Mouse (Mus musculus): ENCODE data around the gene Grhl3. TPM values are rescaled to one million over a fixed set of nuclear protein-coding genes. Genes with fewer than 3 reads are reported as not detected.

Gene Grhl3
- total and polyA plus RNA-seq, 3 experiments = not detected

- TF ChIP-seq PAX5 (IDR thresholded peaks at IDR 0.05; ENCODE audit: low read length) (no peak), TCF12 (IDR thresholded peaks at IDR 0.05; ENCODE audit: low read depth, low read length) (0 out of 2 replicates have a peak, but pooled peaks have one; percentile 5)
- dilution Hi-C loops (cut with MboI; ENCODE audit: extremely low pct_ligation_motif_present, extremely low pct_unique_long_range_greater_than_20kb, low sequenced_read_pairs) = no loop called here
- Histone ChIP-seq H3K27me3 (replicated peaks) (no peaks in the 10 kb centered on the region), H3K27ac (ENCODE audit: insufficient read depth, low read depth) (no peak overlapping the region), H3K9ac (ENCODE audit: insufficient read depth, low read depth) (peak overlapping the region; percentile 51; the same call in 1 of the 2 replicates), H3K9me3 (replicated peaks; ENCODE audit: low read length) (no peaks in the 10 kb centered on the region), H3K36me3 (replicated peaks in 1 of 2; ENCODE audit: control insufficient read depth in 1 of 2, insufficient read depth in 1 of 2, low read length in 1 of 2) (peaks cover 18 to 37% of the 10 kb centered on the region in 2 experiments), H3K4me1 (ENCODE audit: control insufficient read depth in 1 of 2, insufficient read depth in 2 of 2) (peaks cover 8 to 18% of the 10 kb centered on the region in 2 experiments), H3K4me3 (replicated peaks in 1 of 3; ENCODE audit: low read depth in 2 of 3, low read length in 2 of 3, poor library complexity in 1 of 3) (peak overlapping the region; percentile 71 to 98 (median 87)), H3K4me2 (ENCODE audit: insufficient read depth, low read depth, poor library complexity, severe bottlenecking) (peak overlapping the region; percentile 81), H3K79me2 (replicated peaks; ENCODE audit: control insufficient read depth, extremely low read depth, insufficient read depth, poor library complexity, severe bottlenecking) (no peaks in the 10 kb centered on the region)
- in situ Hi-C loops (cut with MboI; ENCODE audit: low pct_ligation_motif_present, low pct_unique_long_range_greater_than_20kb, low sequenced_read_pairs) = loop anchor here (5.0 to 10.0 kb wide), 2 partner anchors 41 to 108 kb away; no protein-coding TSS in a partner anchor
- DNase-seq (ENCODE audit: extremely low read depth) = no peak
Observed at GRCm38 (mm10) chr4:135493271-135493670, 80.2 kb downstream of the Grhl3 start.

Other genes with a start within 250 kb of the Grhl3 start
- 23.6 and 26.0 TPM in 2 replicates for gene Srrm1, start 220.3 kb downstream of the Grhl3 start, total RNA-seq (2012; rRNA removed)
- 12.3 and 14.2 TPM in 2 replicates for gene Srrm1, start 220.3 kb downstream of the Grhl3 start, total RNA-seq (2014; rRNA removed)
- gene Srrm1, start 220.3 kb downstream of the Grhl3 start, polyA plus RNA-seq (2012; ENCODE audit: insufficient read length, low read depth) = 171 and 180 TPM in 2 replicates
- not detected in 2 replicates for gene Ncmap, start 175.4 kb downstream of the Grhl3 start, total RNA-seq (2012; rRNA removed)
- gene Ncmap, start 175.4 kb downstream of the Grhl3 start, total RNA-seq (2014; rRNA removed) = not detected in 2 replicates
- gene Ncmap, start 175.4 kb downstream of the Grhl3 start, polyA plus RNA-seq (2012; ENCODE audit: insufficient read length, low read depth) = not detected in 2 replicates
- gene Rcan3, start 139.8 kb downstream of the Grhl3 start, total RNA-seq (2012; rRNA removed) = 4.2 and 4.9 TPM in 2 replicates
- 2.0 and 3.0 TPM in 2 replicates for gene Rcan3, start 139.8 kb downstream of the Grhl3 start, total RNA-seq (2014; rRNA removed)
- 2.3 and 2.5 TPM in 2 replicates for gene Rcan3, start 139.8 kb downstream of the Grhl3 start, polyA plus RNA-seq (2012; ENCODE audit: insufficient read length, low read depth)
- gene Stpg1, start 78.8 kb downstream of the Grhl3 start, total RNA-seq (2012; rRNA removed) = not detected in 2 replicates
- not detected in 2 replicates for gene Stpg1, start 78.8 kb downstream of the Grhl3 start, total RNA-seq (2014; rRNA removed)
- gene Stpg1, start 78.8 kb downstream of the Grhl3 start, polyA plus RNA-seq (2012; ENCODE audit: insufficient read length, low read depth) = not detected in 2 replicates
- gene Nipal3, start 78.6 kb downstream of the Grhl3 start, total RNA-seq (2012; rRNA removed) = 6.4 and 12.0 TPM in 2 replicates
- gene Nipal3, start 78.6 kb downstream of the Grhl3 start, total RNA-seq (2014; rRNA removed) = 4.0 and 4.5 TPM in 2 replicates
- 6.0 and 6.4 TPM in 2 replicates for gene Nipal3, start 78.6 kb downstream of the Grhl3 start, polyA plus RNA-seq (2012; ENCODE audit: insufficient read length, low read depth)
- 0.04 TPM in 1 of 2 replicates, not detected in the other for gene Ifnlr1, start 112.7 kb upstream of the Grhl3 start, total RNA-seq (2012; rRNA removed)
- not detected in 2 replicates for gene Ifnlr1, start 112.7 kb upstream of the Grhl3 start, total RNA-seq (2014; rRNA removed)
- not detected in 2 replicates for gene Ifnlr1, start 112.7 kb upstream of the Grhl3 start, polyA plus RNA-seq (2012; ENCODE audit: insufficient read length, low read depth)
- gene Il22ra1, start 154.5 kb upstream of the Grhl3 start, total RNA-seq (2012; rRNA removed) = not detected in 2 replicates
- gene Il22ra1, start 154.5 kb upstream of the Grhl3 start, total RNA-seq (2014; rRNA removed) = not detected in 2 replicates
- gene Il22ra1, start 154.5 kb upstream of the Grhl3 start, polyA plus RNA-seq (2012; ENCODE audit: insufficient read length, low read depth) = not detected in 2 replicates
- gene Myom3, start 186.1 kb upstream of the Grhl3 start, total RNA-seq (2012; rRNA removed) = 0.04 TPM in 1 of 2 replicates, not detected in the other
- not detected in 2 replicates for gene Myom3, start 186.1 kb upstream of the Grhl3 start, total RNA-seq (2014; rRNA removed)
- not detected in 2 replicates for gene Myom3, start 186.1 kb upstream of the Grhl3 start, polyA plus RNA-seq (2012; ENCODE audit: insufficient read length, low read depth)